Mouse (Mus musculus): Measurements from ENCODE around the gene Pik3c2a. TPM values are rescaled to one million over a fixed set of nuclear protein-coding genes. Genes with fewer than 3 reads are reported as not detected.
A peak's percentile ranks its signal among the peaks of the same experiment; 100 is the strongest.

Gene Pik3c2a
- polyA plus RNA-seq (2016; fragmentation: Nextera tagmentation; extraction: Ambion mirVana): 20.5 and 26.3 TPM in 2 replicates

DNA sequence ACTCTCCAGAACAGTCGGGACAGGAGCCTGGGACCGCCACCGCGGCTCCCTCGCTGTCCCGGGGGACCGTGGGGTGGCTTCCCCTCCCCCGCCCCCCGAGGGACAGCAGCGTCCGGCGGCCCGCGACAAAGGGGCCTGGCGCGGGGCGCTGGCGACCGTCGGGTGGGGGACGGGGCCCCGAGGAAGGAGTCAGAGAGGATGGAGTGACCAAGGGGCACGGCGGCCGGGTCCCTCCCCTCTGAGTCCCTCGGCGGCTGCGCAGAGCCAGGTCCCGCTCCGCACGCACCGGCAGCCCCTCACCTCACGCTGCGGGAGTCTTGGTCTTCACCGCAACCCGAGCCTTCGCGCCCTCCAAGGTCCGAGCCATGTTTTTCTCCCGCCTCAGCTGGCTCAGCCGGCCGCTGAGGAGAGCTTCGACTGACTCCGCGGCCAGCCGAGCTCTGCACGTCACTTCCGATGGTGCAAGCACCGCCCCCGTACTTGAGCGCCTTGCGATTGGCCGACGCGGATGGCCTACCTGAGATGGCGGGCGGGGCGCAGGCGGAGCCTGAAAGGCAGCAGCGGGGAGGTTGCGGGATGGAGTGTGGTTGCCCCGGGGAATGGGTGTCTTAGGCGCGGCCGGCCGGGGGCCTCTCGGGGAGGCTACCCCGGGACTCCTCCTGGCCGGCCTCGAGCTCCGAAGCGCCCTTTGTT, at the start of gene Pik3c2a:
Gene Pik3c2a, minus strand, starts transcription at position 446 of the 693 bp plus-strand sequence.
- peak within 1 kb of the TSS; percentile 91 for H3K27ac ChIP-seq (ENCODE audit: poor library complexity, severe bottlenecking)
- H3K36me3 ChIP-seq: 0 out of 2 replicates have a peak, but pooled peaks cover 5% of the 10 kb centered on the region
- no peaks in the 10 kb centered on the region for H3K27me3 ChIP-seq (replicated peaks)
- peak; percentile 97 for ATAC-seq (ENCODE audit: insufficient number of reproducible peaks, low FRiP score)
- H3K4me2 ChIP-seq: peak within 1 kb of the TSS; percentile 90
- no peaks in the 10 kb centered on the region for H3K9me3 ChIP-seq (replicated peaks)
- under 1% methylated on average over 70 of the region's 72 CpGs for WGBS
- H3K9ac ChIP-seq: peak within 1 kb of the TSS; percentile 94
- peak within 1 kb of the TSS; percentile 89 for H3K4me3 ChIP-seq
- H3K4me1 ChIP-seq (replicated peaks): peaks cover 22% of the 10 kb centered on the region

DNA sequence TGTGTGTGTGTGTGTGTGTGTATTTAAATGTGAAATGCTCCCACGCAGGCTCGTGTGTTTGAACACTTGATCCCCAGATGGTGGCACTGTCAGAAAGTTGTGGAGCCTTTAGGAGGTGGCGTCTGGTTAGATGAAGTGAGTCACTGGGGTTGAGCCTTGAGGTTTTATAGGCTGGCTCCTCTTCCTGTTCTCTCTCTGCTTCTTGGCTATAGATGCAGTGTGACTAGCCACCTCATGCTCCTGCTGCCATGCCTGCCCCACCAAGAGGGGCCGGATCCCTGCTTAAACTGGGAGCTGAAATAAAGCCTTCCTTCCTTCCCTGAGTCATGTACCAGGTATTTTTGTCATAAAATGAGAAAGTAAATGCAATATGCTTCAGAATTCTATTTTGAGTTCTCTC, 47.9 kb upstream of the Pik3c2a start:
- no peak for ATAC-seq (ENCODE audit: insufficient number of reproducible peaks, low FRiP score)
- WGBS: 67% methylated on average over 4 of the region's 4 CpGs

DNA sequence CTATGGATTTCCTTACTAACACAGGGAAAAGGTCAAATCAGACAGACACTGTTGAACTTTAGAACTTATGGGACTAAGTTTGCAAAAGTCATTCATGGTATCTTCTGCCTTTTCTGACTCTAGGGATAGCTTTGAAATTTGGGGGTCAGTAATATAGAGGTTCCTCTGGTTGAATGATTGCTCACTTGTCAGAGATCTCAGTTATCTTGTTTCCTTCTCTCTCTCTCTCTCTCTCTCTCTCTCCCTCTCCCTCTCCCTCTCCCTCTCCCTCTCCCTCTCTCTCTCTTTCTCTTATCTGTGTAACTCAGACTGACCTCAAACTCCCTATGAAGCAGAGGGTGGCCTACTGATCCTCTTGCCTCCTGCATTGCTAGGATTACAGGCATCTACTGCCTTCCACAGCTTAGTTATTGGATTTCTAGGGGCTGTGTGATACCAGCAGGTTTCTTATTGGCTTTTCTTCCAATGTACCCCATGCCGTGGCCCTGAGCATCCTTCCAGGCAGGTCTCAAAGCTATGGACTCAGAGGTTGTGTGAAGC, 41.9 kb upstream of the Pik3c2a start:
- Histone ChIP-seq H3K27ac (ENCODE audit: poor library complexity, severe bottlenecking) (no peak overlapping the region), H3K9me3 (replicated peaks) (no peaks in the 10 kb centered on the region)

More for the DNA sequence above, 47.9 kb upstream of the Pik3c2a start:
- H3K4me1 ChIP-seq (replicated peaks): no peaks in the 10 kb centered on the region
- H3K27ac ChIP-seq (ENCODE audit: poor library complexity, severe bottlenecking): no peak overlapping the region
- H3K36me3 ChIP-seq: no peaks in the 10 kb centered on the region
- H3K9me3 ChIP-seq (replicated peaks): peaks cover 4% of the 10 kb centered on the region
- no peak overlapping the region for H3K4me3 ChIP-seq
- H3K27me3 ChIP-seq (replicated peaks): no peaks in the 10 kb centered on the region
- no peak overlapping the region for H3K9ac ChIP-seq
- no peak overlapping the region for H3K4me2 ChIP-seq

DNA sequence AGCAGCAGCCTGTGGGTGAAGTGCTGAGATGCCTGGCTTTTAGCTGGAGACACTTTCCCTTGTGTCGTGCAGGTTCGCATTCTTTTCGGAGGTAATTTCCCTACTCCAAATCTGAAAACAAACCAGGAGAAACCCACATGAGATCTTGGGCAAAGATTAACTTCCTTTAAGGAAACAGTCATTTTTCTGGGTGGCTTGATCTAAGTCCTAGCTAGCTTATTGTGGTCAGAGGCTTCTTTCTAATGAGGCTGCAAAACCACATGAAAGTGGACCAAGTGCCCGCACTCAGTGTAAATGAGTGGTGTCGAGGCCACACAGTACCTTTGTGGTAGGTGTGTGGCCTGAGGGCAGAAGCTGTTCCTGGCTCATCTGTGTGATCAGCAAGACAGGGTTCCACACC, 41.0 kb upstream of the Pik3c2a start:
- H3K9me3 ChIP-seq (replicated peaks): no peaks in the 10 kb centered on the region
- no peaks in the 10 kb centered on the region for H3K36me3 ChIP-seq
- H3K9ac ChIP-seq: no peak overlapping the region
- H3K27me3 ChIP-seq (replicated peaks): no peaks in the 10 kb centered on the region
- peaks cover 17% of the 10 kb centered on the region for H3K4me1 ChIP-seq (replicated peaks)
- H3K4me2 ChIP-seq: peak overlapping the region; percentile 38; the same call in 1 of the 2 replicates
- 53% methylated on average over 5 of the region's 5 CpGs for WGBS
- no peak overlapping the region for H3K27ac ChIP-seq (ENCODE audit: poor library complexity, severe bottlenecking)
- ATAC-seq (ENCODE audit: insufficient number of reproducible peaks, low FRiP score): no peak
- H3K4me3 ChIP-seq: no peak overlapping the region

More for the DNA sequence above, 41.9 kb upstream of the Pik3c2a start:
- Histone ChIP-seq H3K9ac (no peak overlapping the region), H3K4me1 (replicated peaks) (peaks cover 17% of the 10 kb centered on the region), H3K36me3 (no peaks in the 10 kb centered on the region), H3K27me3 (replicated peaks) (no peaks in the 10 kb centered on the region), H3K4me2 (no peak overlapping the region), H3K4me3 (no peak overlapping the region)
- ATAC-seq (ENCODE audit: insufficient number of reproducible peaks, low FRiP score): no peak
- 76% methylated on average over 1 of the region's 1 CpGs for WGBS

DNA sequence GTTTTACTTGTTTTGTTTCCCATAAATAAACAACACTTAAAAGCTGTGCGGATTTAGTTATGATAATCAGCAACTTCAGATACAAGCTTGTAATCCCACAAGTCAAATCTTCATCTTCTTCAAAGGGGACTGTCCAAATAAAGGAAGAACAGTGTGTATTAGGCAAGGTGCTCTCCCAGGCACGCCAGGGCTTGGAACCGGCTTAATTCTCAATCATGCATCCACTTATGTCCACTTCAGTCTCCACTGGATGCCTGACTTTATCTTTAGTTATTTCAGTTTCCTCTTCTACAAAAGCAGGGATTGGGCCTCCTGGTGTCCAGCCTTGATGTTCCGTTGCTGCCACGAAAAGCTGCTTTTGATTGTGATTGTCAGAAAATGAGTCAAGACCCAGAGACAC, 40.5 kb upstream of the Pik3c2a start:
- WGBS: 34% methylated on average over 5 of the region's 5 CpGs
- H3K4me2 ChIP-seq: peak overlapping the region; percentile 38; the same call in 1 of the 2 replicates
- ATAC-seq (ENCODE audit: insufficient number of reproducible peaks, low FRiP score): no peak

DNA sequence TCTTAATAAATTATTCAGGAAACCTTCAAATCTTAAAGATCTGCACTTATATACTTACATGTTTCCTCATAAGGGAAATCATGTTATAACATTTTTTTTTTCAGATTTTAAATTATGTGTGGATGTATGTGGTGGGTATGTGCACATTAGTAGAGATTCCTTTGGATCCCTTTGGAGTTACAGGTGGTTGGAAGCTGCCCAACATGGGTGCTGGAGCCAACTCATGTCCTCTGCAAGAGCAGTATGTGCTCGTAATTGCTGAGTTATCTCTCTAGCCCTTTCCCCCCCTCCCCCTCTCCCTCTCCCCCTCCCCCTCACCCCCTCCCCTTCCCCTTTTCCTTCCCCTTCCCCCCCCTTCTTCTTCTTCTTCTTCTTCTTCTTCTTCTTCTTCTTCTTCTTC, 39.9 kb upstream of the Pik3c2a start:
- no peak for ATAC-seq (ENCODE audit: insufficient number of reproducible peaks, low FRiP score)
- WGBS: 18% methylated on average over 1 of the region's 1 CpGs

More for the DNA sequence above, 40.5 kb upstream of the Pik3c2a start:
- Histone ChIP-seq H3K27ac (ENCODE audit: poor library complexity, severe bottlenecking) (no peak overlapping the region), H3K36me3 (no peaks in the 10 kb centered on the region), H3K9me3 (replicated peaks) (no peaks in the 10 kb centered on the region), H3K9ac (no peak overlapping the region), H3K4me3 (no peak overlapping the region), H3K4me1 (replicated peaks) (peaks cover 17% of the 10 kb centered on the region), H3K27me3 (replicated peaks) (no peaks in the 10 kb centered on the region)

DNA sequence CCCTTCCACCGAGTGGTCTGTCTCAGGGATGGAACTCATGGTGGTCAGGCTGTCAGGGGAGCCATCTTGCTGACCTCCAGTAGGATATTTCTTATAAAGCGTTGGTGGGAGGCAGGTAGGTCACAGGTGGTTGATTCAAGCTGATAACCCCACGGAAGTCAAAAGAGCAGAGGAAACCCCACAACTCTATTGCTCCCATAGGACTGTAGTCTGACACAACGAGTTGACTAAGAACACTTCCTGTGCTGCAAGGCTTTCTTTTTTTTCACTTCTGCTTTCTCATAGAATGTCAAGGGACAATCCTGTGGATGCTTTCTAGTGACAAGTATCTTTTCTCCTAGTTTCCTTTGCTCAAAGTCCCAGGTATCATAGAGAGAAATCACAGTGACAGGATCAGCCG, 33.0 kb upstream of the Pik3c2a start:
- Histone ChIP-seq H3K4me3 (no peak overlapping the region), H3K9ac (no peak overlapping the region), H3K4me2 (no peak overlapping the region), H3K27ac (ENCODE audit: poor library complexity, severe bottlenecking) (no peak overlapping the region), H3K4me1 (replicated peaks) (no peaks in the 10 kb centered on the region), H3K9me3 (replicated peaks) (no peaks in the 10 kb centered on the region), H3K36me3 (no peaks in the 10 kb centered on the region), H3K27me3 (replicated peaks) (no peaks in the 10 kb centered on the region)
- WGBS: 72% methylated on average over 5 of the region's 5 CpGs
- ATAC-seq (ENCODE audit: insufficient number of reproducible peaks, low FRiP score): no peak

More for the DNA sequence above, 39.9 kb upstream of the Pik3c2a start:
- Histone ChIP-seq H3K9me3 (replicated peaks) (no peaks in the 10 kb centered on the region), H3K4me1 (replicated peaks) (peaks cover 17% of the 10 kb centered on the region), H3K27me3 (replicated peaks) (no peaks in the 10 kb centered on the region), H3K36me3 (no peaks in the 10 kb centered on the region), H3K4me3 (no peak overlapping the region), H3K27ac (ENCODE audit: poor library complexity, severe bottlenecking) (no peak overlapping the region), H3K9ac (no peak overlapping the region), H3K4me2 (no peak overlapping the region)

DNA sequence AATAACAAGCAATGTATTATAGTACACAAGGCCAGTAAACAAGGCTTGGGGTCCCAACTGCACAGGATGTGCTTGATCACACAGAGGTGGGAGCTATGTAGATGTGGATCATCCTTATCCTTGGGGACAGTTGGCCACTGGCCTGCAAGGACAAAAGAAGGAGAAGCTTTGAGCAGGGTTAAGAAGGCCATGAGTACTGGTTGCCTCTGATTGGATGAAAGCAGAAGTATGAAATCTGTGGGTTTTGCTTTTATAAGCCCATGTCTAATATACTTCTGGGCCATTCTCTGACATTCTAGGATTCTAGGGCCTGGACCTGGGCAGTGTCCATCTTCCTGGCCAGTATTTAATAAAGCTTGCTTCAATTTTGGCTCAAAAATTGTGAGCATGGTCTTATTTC, 32.6 kb upstream of the Pik3c2a start:
- Histone ChIP-seq H3K4me2 (no peak overlapping the region), H3K27ac (ENCODE audit: poor library complexity, severe bottlenecking) (no peak overlapping the region), H3K9me3 (replicated peaks) (no peaks in the 10 kb centered on the region), H3K9ac (no peak overlapping the region), H3K4me1 (replicated peaks) (no peaks in the 10 kb centered on the region), H3K4me3 (no peak overlapping the region), H3K27me3 (replicated peaks) (no peaks in the 10 kb centered on the region), H3K36me3 (no peaks in the 10 kb centered on the region)
- ATAC-seq (ENCODE audit: insufficient number of reproducible peaks, low FRiP score): no peak

DNA sequence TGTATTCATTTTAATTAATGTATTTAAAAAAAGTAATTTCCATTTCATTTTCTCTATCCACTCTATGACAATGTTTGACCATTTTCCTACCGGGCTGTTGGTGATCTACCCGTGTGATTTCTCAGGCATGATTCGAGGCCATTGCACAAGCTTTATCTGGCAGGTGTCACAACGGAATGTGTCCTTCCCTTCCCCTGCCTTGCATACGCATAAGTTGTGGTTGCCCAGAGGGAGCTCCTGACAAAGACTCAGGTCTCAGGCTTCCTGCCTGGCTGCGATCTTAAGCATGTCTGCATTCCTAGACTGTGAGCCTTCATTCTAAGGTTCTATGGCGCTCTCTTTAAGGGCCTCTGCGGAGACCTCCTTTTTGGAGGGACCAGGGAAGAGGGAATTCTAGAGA, 18.9 kb upstream of the Pik3c2a start:
- Histone ChIP-seq H3K27ac (ENCODE audit: poor library complexity, severe bottlenecking) (no peak overlapping the region), H3K9me3 (replicated peaks) (no peaks in the 10 kb centered on the region), H3K9ac (no peak overlapping the region), H3K4me3 (no peak overlapping the region), H3K27me3 (replicated peaks) (no peaks in the 10 kb centered on the region), H3K4me2 (no peak overlapping the region), H3K36me3 (no peaks in the 10 kb centered on the region), H3K4me1 (replicated peaks) (peaks cover 7% of the 10 kb centered on the region)
- 17% methylated on average over 8 of the region's 8 CpGs for WGBS
- ATAC-seq (ENCODE audit: insufficient number of reproducible peaks, low FRiP score): no peak

DNA sequence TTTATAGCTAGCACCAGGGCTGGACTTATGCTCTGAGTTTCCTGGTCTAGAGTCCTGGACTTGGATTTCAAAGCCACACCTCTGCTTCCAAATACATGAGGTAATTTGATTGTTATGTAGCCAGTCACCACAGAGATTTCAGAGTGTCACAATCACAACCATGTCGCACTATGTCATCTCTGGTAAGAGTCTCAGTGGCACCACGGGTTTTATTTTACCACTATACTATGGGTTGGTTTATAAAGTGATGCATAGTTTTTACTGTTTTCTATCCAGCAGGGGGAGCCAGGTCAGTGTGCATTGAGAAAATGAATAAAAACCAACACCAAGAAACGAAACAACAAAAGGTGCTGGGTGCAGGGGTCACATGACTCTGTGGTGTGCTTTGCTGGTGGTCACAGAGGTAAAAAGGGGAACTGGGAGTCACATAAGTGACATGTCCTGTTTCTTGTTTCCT, 15.8 kb upstream of the Pik3c2a start:
- Histone ChIP-seq H3K27ac (ENCODE audit: poor library complexity, severe bottlenecking) (no peak overlapping the region), H3K4me3 (no peak overlapping the region), H3K36me3 (no peaks in the 10 kb centered on the region), H3K4me2 (no peak overlapping the region), H3K9ac (no peak overlapping the region), H3K27me3 (replicated peaks) (no peaks in the 10 kb centered on the region), H3K9me3 (replicated peaks) (no peaks in the 10 kb centered on the region), H3K4me1 (replicated peaks) (peaks cover 7% of the 10 kb centered on the region)
- WGBS: 30% methylated on average over 3 of the region's 3 CpGs
- no peak for ATAC-seq (ENCODE audit: insufficient number of reproducible peaks, low FRiP score)

DNA sequence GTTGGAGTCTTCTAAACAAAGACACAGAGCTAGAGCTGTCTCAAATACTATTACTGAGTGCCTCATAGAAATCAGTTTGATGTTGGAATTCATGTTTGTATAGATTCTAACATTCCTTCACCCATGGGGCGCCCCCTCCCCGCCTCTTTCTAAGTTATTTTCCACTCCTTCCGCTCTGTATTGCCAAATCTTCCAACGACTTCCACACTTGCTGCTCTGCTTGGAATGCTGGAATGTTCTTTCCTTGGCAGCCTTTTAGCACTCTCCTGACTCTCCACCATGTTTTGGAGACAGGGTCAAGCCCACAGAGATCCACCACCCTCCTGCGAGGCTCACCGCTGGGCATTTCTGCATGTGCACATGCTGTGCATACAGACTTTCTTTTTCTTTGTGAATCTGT, 14.1 kb upstream of the Pik3c2a start:
- no peak overlapping the region for H3K4me2 ChIP-seq
- H3K27ac ChIP-seq (ENCODE audit: poor library complexity, severe bottlenecking): no peak overlapping the region
- H3K9ac ChIP-seq: no peak overlapping the region
- peaks cover 4% of the 10 kb centered on the region for H3K4me1 ChIP-seq (replicated peaks)
- H3K27me3 ChIP-seq (replicated peaks): no peaks in the 10 kb centered on the region
- no peaks in the 10 kb centered on the region for H3K36me3 ChIP-seq
- ATAC-seq (ENCODE audit: insufficient number of reproducible peaks, low FRiP score): no peak
- H3K9me3 ChIP-seq (replicated peaks): no peaks in the 10 kb centered on the region
- H3K4me3 ChIP-seq: no peak overlapping the region
- 74% methylated on average over 6 of the region's 6 CpGs for WGBS
